Mouse (Mus musculus) neural tube, embryonic 14.5 days (tissue): ENCODE data around the gene Ppfia1. TPM values are rescaled to one million over a fixed set of nuclear protein-coding genes. Genes with fewer than 3 reads are reported as not detected.
A peak's percentile ranks its signal among the peaks of the same experiment; 100 is the strongest.

ENCODE experiments used
- ATAC-seq: fragments of 200-750 bp; cut with Nextera tagmentation; 2 replicates; pipeline ENCODE4 v1.8.0; 2017; ENCODE audit warnings: low read depth, mild to moderate bottlenecking, moderate TSS enrichment, moderate library complexity
- H3K27ac ChIP-seq: fragments of 300-500 bp; sonication (generic); 2 replicates; pipeline ENCODE4 v1.5.1; 2014; ENCODE audit warnings: low read depth, mild to moderate bottlenecking, control low read depth, low read length, moderate library complexity, mixed read lengths
- H3K27me3 ChIP-seq: fragments of 300-500 bp; sonication (generic); 2 replicates; pipeline ENCODE4 v1.6.1; 2014; ENCODE audit warnings: low read length; ENCODE audit not compliant: control insufficient read depth, insufficient read depth
- H3K36me3 ChIP-seq: fragments of 300-500 bp; sonication (generic); 2 replicates; pipeline ENCODE4 v1.6.1; 2014; ENCODE audit warnings: low read length, mixed read lengths; ENCODE audit not compliant: control insufficient read depth, insufficient read depth
- H3K4me1 ChIP-seq: fragments of 300-500 bp; sonication (generic); 2 replicates; pipeline ENCODE4 v1.6.1; 2014; ENCODE audit warnings: low read length; ENCODE audit not compliant: control insufficient read depth, insufficient read depth
- H3K4me2 ChIP-seq: fragments of 300-500 bp; sonication (generic); 2 replicates; pipeline ENCODE4 v1.6.1; 2014; ENCODE audit warnings: mild to moderate bottlenecking, low read depth, low read length, control low read depth
- H3K4me3 ChIP-seq: fragments of 300-500 bp; sonication (generic); 2 replicates; pipeline ENCODE4 v1.5.1; 2014; ENCODE audit warnings: low read depth, low read length, control low read depth, mixed read lengths
- H3K9ac ChIP-seq: fragments of 300-500 bp; sonication (generic); replicated peaks from 2 replicates; pipeline ENCODE4 v1.6.1; 2014; ENCODE audit warnings: low read depth, mild to moderate bottlenecking, control low read depth, low read length, mixed read lengths
- H3K9me3 ChIP-seq: fragments of 300-500 bp; sonication (generic); 2 replicates; pipeline ENCODE4 v1.6.1; 2016; ENCODE audit warnings: low read length; ENCODE audit not compliant: control insufficient read depth
- WGBS: fragments of 180-500 bp; shearing (Covaris S2); extraction: QIAGEN DNeasy Blood & Tissue Kit; methylation state at CpG from one replicate; pipeline ENCODE4 v1.1.7; 2014; 5-methylcytosine and 5-hydroxymethylcytosine counted together
- polyA plus RNA-seq: library from polyadenylated mRNA; unstranded; fragments of >200 nt; fragmentation: Nextera tagmentation; extraction: Ambion mirVana; gene quantifications from 2 replicates; pipeline ENCODE4 v1.2.1, GENCODE M21; 2014

The Ppfia1 gene
- 30.9 and 32.6 TPM in 2 replicates for polyA plus RNA-seq

DNA sequence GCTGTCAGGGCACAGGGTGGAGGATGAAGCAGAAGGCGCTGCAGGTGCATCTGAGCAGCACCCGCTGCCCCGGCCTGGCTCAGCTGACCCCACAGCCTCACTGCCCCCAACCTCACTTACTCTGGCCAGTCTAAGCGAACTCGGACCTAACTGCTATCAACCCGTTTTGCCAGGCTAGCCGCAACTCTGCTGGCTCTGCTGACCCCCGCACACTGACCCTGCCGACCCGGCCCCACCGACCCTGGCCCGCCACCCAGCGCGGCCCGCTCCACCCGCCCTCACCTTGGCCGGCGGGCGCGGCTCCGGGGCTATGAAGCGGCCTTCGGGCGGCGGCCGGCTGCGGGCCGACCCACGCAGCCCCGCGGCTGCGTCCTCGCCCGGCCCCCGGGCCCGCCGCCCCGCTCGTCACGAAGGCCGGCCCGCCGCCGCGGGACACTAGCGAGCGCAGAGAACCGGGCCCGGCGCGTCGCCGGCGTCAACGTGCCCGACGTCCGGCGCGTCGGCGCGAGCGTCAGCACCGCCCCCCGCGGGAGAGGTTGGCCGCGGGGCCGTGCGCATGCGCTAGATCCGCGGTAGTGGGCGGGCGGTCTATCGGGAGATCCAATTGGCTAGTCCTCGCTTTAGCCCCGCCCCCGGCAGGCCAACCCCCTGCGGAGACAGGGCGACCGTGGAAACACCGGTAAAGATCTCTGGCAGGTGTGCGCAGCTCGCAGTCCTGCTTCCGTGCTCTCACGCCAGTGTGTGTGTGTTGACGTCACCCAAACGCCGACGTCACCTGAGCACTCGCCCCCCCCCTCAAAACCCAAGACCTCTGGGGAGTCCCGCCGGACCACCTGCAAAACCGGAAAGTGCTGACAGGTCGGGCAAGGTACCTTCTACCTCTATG lies at the start of gene Ppfia1:
Gene Ppfia1, minus strand, starts transcription at position 493 of the 886 bp plus-strand sequence.
- H3K4me1 ChIP-seq, result peaks cover 15% of the 10 kb centered on the region
- WGBS, result under 1% methylated on average over 57 of the region's 97 CpGs
- peak within 1 kb of the TSS; percentile 82 for H3K9ac ChIP-seq
- H3K9me3 ChIP-seq, result no peaks in the 10 kb centered on the region
- peak within 1 kb of the TSS; percentile 80 for H3K27ac ChIP-seq
- H3K27me3 ChIP-seq, result no peaks in the 10 kb centered on the region
- peak within 1 kb of the TSS; percentile 72 for H3K4me2 ChIP-seq
- H3K4me3 ChIP-seq, result peak within 1 kb of the TSS; percentile 79
- ATAC-seq, result peak; percentile 94
- peaks cover 14% of the 10 kb centered on the region for H3K36me3 ChIP-seq

DNA sequence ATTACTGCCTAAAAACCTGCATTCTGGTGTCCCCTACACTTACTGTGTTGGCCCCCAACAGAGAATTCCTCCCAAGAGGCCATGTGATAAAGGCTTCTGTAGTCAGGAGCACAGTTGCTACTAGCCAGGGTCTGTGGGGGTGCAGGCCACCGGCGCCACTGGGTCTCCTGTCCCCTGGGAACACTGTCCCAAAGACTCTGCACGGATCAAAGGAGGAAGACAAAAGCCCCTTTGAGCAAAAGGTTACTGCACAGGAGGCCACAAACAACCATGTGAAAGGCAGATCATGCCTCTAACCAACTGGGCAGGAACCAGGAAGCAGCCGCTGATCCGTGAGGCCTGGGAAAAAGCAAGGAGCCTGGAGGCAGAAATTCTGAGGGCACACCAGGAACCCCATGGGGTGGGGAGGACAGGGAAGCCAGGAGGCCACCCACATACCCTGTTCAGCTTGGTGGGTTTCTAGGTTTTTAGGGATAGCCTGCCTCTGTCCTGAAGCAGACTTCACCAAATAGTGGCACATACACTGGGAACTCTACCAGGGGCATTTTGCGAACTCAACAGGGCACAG lies 46.9 kb upstream of the Ppfia1 start:
- 22% methylated on average over 6 of the region's 6 CpGs for WGBS
- H3K4me1 ChIP-seq, result no peaks in the 10 kb centered on the region; the same call in 1 of the 2 replicates

GRCm38 (mm10) chr7:144589508-144589907 lies 36.0 kb upstream of the Ppfia1 start:
- H3K27ac ChIP-seq, result no peak overlapping the region
- ATAC-seq, result no peak
- no peak overlapping the region for H3K4me3 ChIP-seq
- no peaks in the 10 kb centered on the region for H3K27me3 ChIP-seq
- H3K9me3 ChIP-seq, result no peaks in the 10 kb centered on the region
- H3K4me1 ChIP-seq, result no peaks in the 10 kb centered on the region
- no peak overlapping the region for H3K4me2 ChIP-seq
- no peak overlapping the region for H3K9ac ChIP-seq
- no peaks in the 10 kb centered on the region for H3K36me3 ChIP-seq
- 79% methylated on average over 3 of the region's 3 CpGs for WGBS

More for the DNA sequence above, 46.9 kb upstream of the Ppfia1 start:
- no peak overlapping the region for H3K27ac ChIP-seq
- H3K36me3 ChIP-seq, result no peaks in the 10 kb centered on the region
- H3K4me3 ChIP-seq, result no peak overlapping the region
- H3K9ac ChIP-seq, result no peak overlapping the region
- no peak for ATAC-seq
- H3K4me2 ChIP-seq, result no peak overlapping the region
- H3K9me3 ChIP-seq, result no peaks in the 10 kb centered on the region
- no peaks in the 10 kb centered on the region for H3K27me3 ChIP-seq

DNA sequence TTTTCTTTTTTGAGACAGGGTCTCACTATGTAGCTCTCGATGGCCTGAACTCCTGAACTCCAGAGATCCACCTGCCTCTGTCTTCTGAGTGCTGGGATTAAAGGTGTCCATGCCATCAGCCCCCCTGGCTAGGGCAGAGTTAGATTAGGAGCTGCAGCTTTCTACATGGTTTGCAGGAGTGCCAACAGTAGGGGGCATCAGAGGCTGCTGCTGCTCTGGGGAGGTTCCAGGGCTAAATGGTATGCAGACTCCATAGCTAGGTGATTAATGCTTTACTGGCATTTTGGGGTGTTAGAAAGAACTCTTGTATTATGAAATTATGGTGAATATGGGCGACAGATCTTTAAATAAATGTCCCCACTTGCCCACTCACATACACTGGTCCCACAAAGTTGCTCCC lies 33.8 kb upstream of the Ppfia1 start:
- 45% methylated on average over 2 of the region's 2 CpGs for WGBS
- Histone ChIP-seq H3K27me3 (no peaks in the 10 kb centered on the region), H3K9me3 (no peaks in the 10 kb centered on the region), H3K4me2 (no peak overlapping the region), H3K27ac (no peak overlapping the region), H3K9ac (no peak overlapping the region), H3K4me1 (peaks cover 4% of the 10 kb centered on the region; the same call in 1 of the 2 replicates), H3K36me3 (no peaks in the 10 kb centered on the region), H3K4me3 (no peak overlapping the region)
- no peak for ATAC-seq

DNA sequence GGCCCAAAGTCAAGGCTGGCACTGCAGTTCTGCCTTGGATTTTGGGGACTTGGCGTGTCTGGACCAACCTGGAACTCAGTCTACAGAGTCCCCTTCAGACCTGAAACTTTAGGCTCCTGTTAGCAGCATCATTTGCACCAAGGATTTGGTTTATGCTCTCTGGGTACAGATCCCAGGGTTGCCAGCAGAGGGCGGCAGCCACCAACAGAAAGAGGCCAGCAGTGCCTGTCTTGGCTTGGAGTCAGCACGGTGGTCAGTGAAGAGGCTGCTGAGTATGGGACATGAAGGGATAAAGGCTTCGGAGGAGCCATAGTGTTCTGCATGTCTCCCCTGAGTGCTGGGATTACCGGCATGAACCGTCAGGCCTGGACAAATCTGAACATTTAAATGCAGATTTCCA lies 32.1 kb upstream of the Ppfia1 start:
- no peak overlapping the region for H3K27ac ChIP-seq
- peaks cover 12% of the 10 kb centered on the region; the same call in 1 of the 2 replicates for H3K4me1 ChIP-seq
- no peak for ATAC-seq
- H3K9me3 ChIP-seq, result no peaks in the 10 kb centered on the region
- WGBS, result 14% methylated on average over 6 of the region's 6 CpGs
- H3K27me3 ChIP-seq, result no peaks in the 10 kb centered on the region
- H3K9ac ChIP-seq, result no peak overlapping the region
- H3K4me3 ChIP-seq, result no peak overlapping the region
- H3K36me3 ChIP-seq, result no peaks in the 10 kb centered on the region
- no peak overlapping the region for H3K4me2 ChIP-seq

DNA sequence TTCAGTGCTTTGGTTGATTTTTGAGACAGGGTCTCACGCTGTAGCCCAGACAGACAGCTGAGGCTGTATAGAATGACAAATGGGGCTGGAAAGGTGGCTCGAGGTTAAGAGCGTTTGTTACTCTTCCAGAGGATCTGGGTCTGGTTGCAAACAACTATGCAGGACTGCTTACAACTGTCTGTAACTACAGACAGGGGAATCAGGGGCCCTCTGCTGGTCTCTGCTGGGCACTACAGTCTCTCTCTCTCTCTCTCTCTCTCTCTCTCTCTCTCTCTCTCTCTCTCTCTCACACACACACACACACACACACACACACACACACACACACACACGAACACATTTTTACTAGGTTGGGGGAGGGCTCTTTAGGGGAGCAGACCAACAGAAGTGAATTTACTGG lies 30.1 kb upstream of the Ppfia1 start:
- Histone ChIP-seq H3K9ac (no peak overlapping the region), H3K36me3 (peaks cover 11% of the 10 kb centered on the region; the same call in 1 of the 2 replicates), H3K27me3 (no peaks in the 10 kb centered on the region), H3K9me3 (no peaks in the 10 kb centered on the region), H3K4me1 (peaks cover 12% of the 10 kb centered on the region), H3K27ac (no peak overlapping the region), H3K4me3 (no peak overlapping the region), H3K4me2 (no peak overlapping the region)
- 7% methylated on average over 4 of the region's 4 CpGs for WGBS
- ATAC-seq, result no peak

DNA sequence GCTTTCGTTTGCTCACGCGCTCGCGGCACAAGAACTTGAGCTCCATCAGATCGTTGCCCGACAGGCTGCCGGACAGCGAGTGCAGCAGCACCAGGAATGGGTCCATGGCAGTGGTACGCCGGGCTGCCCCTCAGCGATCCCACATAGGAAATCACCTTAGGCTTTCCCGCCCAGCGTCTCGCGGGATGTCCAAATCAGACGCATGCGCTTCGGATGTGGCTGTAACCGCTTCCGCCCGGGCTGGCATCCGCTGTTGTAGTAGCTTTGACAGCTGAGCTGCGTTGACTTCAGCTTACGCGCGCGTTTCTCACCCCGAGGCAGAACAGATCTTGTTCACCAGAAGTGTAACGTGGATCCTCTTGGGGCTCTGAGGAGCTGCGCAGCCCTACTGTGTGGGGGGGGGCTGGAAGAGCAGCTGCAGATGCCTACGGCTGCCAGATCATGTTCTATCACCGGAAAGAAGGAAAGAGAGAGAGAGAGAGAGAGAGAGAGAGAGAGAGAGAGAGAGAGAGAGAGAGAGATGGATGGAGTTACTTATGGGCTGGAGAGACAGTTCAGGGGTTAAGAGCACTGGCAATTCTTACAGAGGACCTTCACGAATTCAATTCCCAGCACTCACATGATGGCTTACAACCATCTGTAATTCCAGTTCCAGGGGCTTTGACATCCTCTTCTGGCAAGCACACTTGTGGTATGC lies 28.9 kb upstream of the Ppfia1 start, which contains the start of gene Fadd:
Gene Fadd, minus strand, starts transcription at position 180 of the 697 bp plus-strand sequence.
- peaks cover 12% of the 10 kb centered on the region for H3K4me1 ChIP-seq
- peaks cover 14% of the 10 kb centered on the region; the same call in 1 of the 2 replicates for H3K36me3 ChIP-seq
- H3K27ac ChIP-seq, result peak within 1 kb of the TSS; percentile 85
- H3K9me3 ChIP-seq, result no peaks in the 10 kb centered on the region
- under 1% methylated on average over 34 of the region's 34 CpGs for WGBS
- H3K9ac ChIP-seq, result peak within 1 kb of the TSS; percentile 78
- H3K27me3 ChIP-seq, result no peaks in the 10 kb centered on the region
- ATAC-seq, result peak; percentile 90
- H3K4me3 ChIP-seq, result peak within 1 kb of the TSS; percentile 84
- peak within 1 kb of the TSS; percentile 85 for H3K4me2 ChIP-seq

DNA sequence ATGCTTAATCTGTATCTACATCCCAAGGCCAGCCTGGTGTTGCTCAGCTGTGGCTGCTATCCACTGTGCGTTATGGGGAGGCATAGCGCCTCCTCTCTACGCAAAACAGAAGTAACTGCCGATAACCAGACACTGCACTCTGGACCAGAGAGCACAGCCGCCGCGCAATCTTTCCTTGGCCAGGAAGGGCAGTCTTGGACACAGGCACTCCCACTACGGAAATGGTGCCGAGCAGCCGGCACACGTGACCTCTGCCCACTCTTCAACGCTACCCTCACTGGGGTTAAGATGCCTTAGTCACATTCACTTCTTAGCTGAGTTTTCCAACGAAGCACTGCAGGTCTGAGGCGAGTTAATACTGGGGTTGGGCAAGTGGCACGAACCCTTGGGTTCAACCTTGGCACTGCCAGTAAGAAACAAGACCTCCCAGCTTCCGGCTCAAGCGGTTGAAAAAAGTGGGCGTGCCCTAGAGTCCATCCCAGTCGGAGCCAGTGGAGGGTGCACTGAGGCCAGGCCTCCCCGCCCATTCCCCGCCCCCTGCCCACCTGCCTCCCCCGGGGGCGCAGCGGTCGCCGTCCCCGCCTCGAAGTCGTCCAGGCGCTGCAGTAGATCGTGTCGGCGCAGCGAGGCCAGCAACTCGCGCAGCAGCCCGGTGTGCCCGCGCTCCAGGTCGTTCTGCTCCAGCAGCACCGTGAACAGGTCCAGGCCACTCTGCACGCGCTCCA lies 28.2 kb upstream of the Ppfia1 start:
- peaks cover 12% of the 10 kb centered on the region for H3K4me1 ChIP-seq
- H3K27ac ChIP-seq, result peak overlapping the region; percentile 85
- peak overlapping the region; percentile 85 for H3K4me2 ChIP-seq
- H3K9me3 ChIP-seq, result no peaks in the 10 kb centered on the region
- under 1% methylated on average over 43 of the region's 43 CpGs for WGBS
- H3K9ac ChIP-seq, result peak overlapping the region; percentile 78
- peak overlapping the region; percentile 84 for H3K4me3 ChIP-seq
- ATAC-seq, result peak; percentile 84
- H3K36me3 ChIP-seq, result peaks cover 14% of the 10 kb centered on the region; the same call in 1 of the 2 replicates
- H3K27me3 ChIP-seq, result no peaks in the 10 kb centered on the region
